Mouse (Mus musculus): ENCODE data around the gene 1700122O11Rik.

1700122O11Rik gene

GRCm38 (mm10) chr17:48038193-48038592 lies at the start of gene 1700122O11Rik:
TSS of gene 1700122O11Rik (minus strand) at chr17:48038293.
- DNase-seq = no peak

- no peak for DNase-seq
Measured at GRCm38 (mm10) chr17:48080626-48081025, 42.5 kb upstream of the 1700122O11Rik start.

GRCm38 (mm10) chr17:48067729-48068128 lies 29.6 kb upstream of the 1700122O11Rik start:
- no peak for DNase-seq

GRCm38 (mm10) chr17:48067083-48067614 lies 29.1 kb upstream of the 1700122O11Rik start:
- DNase-seq = no peak

GRCm38 (mm10) chr17:48065081-48065501 lies 27.0 kb upstream of the 1700122O11Rik start:
- peak; percentile 68 to 75 for DNase-seq

GRCm38 (mm10) chr17:48064196-48064843 lies 26.2 kb upstream of the 1700122O11Rik start:
- no peak for DNase-seq

GRCm38 (mm10) chr17:48057382-48057781 lies 19.3 kb upstream of the 1700122O11Rik start:
- peak in 1 of 2 experiments; percentile 39 for DNase-seq

- DNase-seq = no peak
Measured at GRCm38 (mm10) chr17:48055076-48055816, 17.2 kb upstream of the 1700122O11Rik start.

GRCm38 (mm10) chr17:48053646-48054045 lies 15.6 kb upstream of the 1700122O11Rik start:
- no peak for DNase-seq

- peak; percentile 75 to 83 for DNase-seq
Measured at GRCm38 (mm10) chr17:48052338-48053067, 14.4 kb upstream of the 1700122O11Rik start.

- no peak for DNase-seq
Measured at GRCm38 (mm10) chr17:48051638-48052337, 13.7 kb upstream of the 1700122O11Rik start.

- DNase-seq = peak; percentile 84 to 91
Measured at GRCm38 (mm10) chr17:48045631-48046030, 7.5 kb upstream of the 1700122O11Rik start.

GRCm38 (mm10) chr17:48043154-48043880 lies 5.2 kb upstream of the 1700122O11Rik start:
- DNase-seq = no peak

- peak; percentile 70 to 72 for DNase-seq
Measured at GRCm38 (mm10) chr17:48041351-48042287, 3.5 kb upstream of the 1700122O11Rik start.

GRCm38 (mm10) chr17:48039232-48039866 lies 1.3 kb upstream of the 1700122O11Rik start:
- peak; percentile 46 to 52 for DNase-seq

- no peak for DNase-seq
Measured at GRCm38 (mm10) chr17:48036921-48037320, 1.2 kb downstream of the 1700122O11Rik start.

- DNase-seq = peak; percentile 59 to 63
Measured at GRCm38 (mm10) chr17:48031521-48032430, 6.3 kb downstream of the 1700122O11Rik start.

GRCm38 (mm10) chr17:48029241-48029640 lies 8.9 kb downstream of the 1700122O11Rik start:
- DNase-seq = peak; percentile 20 to 27

- DNase-seq = no peak
Measured at GRCm38 (mm10) chr17:48028250-48028649, 9.8 kb downstream of the 1700122O11Rik start.

Data from cerebellum, postnatal 10 days (tissue).